Mouse (Mus musculus) heart, embryonic 13.5 days (tissue): ENCODE data around the gene Ep300. TPM values are rescaled to one million over a fixed set of nuclear protein-coding genes. Genes with fewer than 3 reads are reported as not detected.
"Not testable (repeated sequence)": the region's sequence is repeated elsewhere in the genome, so short reads cannot be mapped to it uniquely, and the experiment has no call there.

Source experiments
- ATAC-seq: fragments of 200-750 bp; cut with Nextera tagmentation; 2 replicates; pipeline ENCODE4 v1.8.0; 2017; ENCODE audit warnings: moderate TSS enrichment; ENCODE audit not compliant: insufficient number of reproducible peaks, low FRiP score, low TSS enrichment; ENCODE audit errors: extremely low read depth
- H3K27ac ChIP-seq: fragments of 300-500 bp; sonication (generic); replicated peaks from 2 replicates; pipeline ENCODE4 v1.5.1; 2015; ENCODE audit warnings: moderate library complexity, mild to moderate bottlenecking, inconsistent platforms
- H3K27me3 ChIP-seq: fragments of 300-500 bp; sonication (generic); replicated peaks from 2 replicates; pipeline ENCODE4 v1.6.1; 2015; ENCODE audit warnings: mild to moderate bottlenecking, inconsistent platforms
- H3K36me3 ChIP-seq: fragments of 300-500 bp; sonication (generic); 2 replicates; pipeline ENCODE4 v1.6.1; 2015; ENCODE audit warnings: mild to moderate bottlenecking, inconsistent platforms
- H3K4me1 ChIP-seq: fragments of 300-500 bp; sonication (generic); 2 replicates; pipeline ENCODE4 v1.6.1; 2015; ENCODE audit warnings: inconsistent platforms
- H3K4me2 ChIP-seq: fragments of 300-500 bp; sonication (generic); 2 replicates; pipeline ENCODE4 v1.6.1; 2015; ENCODE audit warnings: inconsistent platforms, mild to moderate bottlenecking, moderate library complexity
- H3K4me3 ChIP-seq: fragments of 300-500 bp; sonication (generic); 2 replicates; pipeline ENCODE4 v1.5.1; 2015; ENCODE audit warnings: moderate library complexity, mild to moderate bottlenecking, inconsistent platforms
- H3K9ac ChIP-seq: fragments of 300-500 bp; sonication (generic); 2 replicates; pipeline ENCODE4 v1.6.1; 2015; ENCODE audit warnings: inconsistent platforms, mild to moderate bottlenecking, moderate library complexity
- H3K9me3 ChIP-seq: fragments of 300-500 bp; sonication (generic); 2 replicates; pipeline ENCODE4 v1.6.1; 2016; ENCODE audit warnings: inconsistent platforms
- WGBS: fragments of 180-500 bp; shearing (Covaris S2); methylation state at CpG from one replicate; pipeline ENCODE4 v1.1.7; 2015; ENCODE audit warnings: mixed read lengths; 5-methylcytosine and 5-hydroxymethylcytosine counted together
- polyA plus RNA-seq: library from polyadenylated mRNA; unstranded; fragments of >200 nt; fragmentation: Nextera tagmentation; extraction: Ambion mirVana; gene quantifications from 2 replicates; pipeline ENCODE4 v1.2.1, GENCODE M21; 2015

Ep300 gene
- polyA plus RNA-seq, 1 experiment from 2014 or later: 12.3 TPM

GRCm38 (mm10) chr15:81693366-81693966 lies 108.3 kb downstream of the Ep300 start:
- ATAC-seq: no peak
- Histone ChIP-seq H3K36me3 (peaks cover 5% of the 10 kb centered on the region), H3K4me1 (peaks cover 18% of the 10 kb centered on the region), H3K27me3 (peaks cover 68% of the 10 kb centered on the region), H3K4me3 (peak overlapping the region; percentile 67), H3K9ac (peak overlapping the region; percentile 85), H3K27ac (no peak overlapping the region), H3K9me3 (no peaks in the 10 kb centered on the region), H3K4me2 (peak overlapping the region; percentile 98)
- WGBS: 6% methylated on average over 38 of the region's 41 CpGs

DNA sequence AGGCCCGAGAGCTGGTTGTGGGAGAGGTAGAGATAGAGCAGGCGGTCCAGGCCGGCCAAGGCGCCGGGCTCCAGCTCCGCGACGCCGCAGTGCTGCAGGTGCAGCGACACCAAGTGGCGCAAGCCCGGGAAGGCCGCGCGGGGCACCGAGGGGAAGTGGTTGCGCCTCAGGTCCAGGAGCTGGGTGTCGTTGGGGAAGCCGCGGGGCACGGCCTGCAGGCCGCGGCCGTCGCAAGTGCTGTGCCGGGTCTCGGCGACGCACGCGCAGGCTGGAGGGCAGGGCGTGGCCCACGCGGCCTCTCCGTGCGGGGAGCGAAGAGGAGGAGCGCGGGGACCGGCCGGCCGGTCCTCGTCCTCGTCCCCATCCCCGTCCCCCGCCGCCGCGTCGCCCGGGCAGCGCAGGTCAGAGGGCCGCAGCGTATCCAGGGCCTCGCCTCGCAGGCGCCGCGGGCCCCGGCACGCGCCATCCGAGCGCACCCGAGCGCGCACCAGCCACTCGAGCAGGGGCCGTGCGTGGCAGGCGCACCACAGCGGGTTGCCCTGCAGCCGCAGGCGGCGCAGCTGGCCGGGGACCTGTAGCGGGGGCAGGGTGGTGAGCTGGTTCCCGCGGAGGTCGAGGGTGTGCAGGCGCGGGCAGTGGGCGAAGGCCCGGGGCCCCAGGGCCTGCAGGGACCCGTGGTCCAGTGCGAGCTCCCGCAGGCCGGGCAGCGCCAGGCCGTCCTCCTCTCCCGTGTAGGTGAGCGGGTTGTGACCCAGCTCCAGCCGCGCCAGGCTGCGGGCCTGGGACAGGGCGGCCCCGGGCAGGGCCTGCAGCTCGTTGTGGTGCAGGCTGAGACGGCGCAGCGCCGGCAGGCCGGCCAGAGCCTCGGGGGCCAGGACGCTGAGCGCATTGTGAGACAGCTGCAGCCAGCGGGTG lies 109.1 kb downstream of the Ep300 start:
- H3K27me3 ChIP-seq: peaks cover 68% of the 10 kb centered on the region
- WGBS: under 1% methylated on average over 101 of the region's 107 CpGs
- H3K27ac ChIP-seq: no peak overlapping the region
- H3K9me3 ChIP-seq: no peaks in the 10 kb centered on the region
- peaks cover 18% of the 10 kb centered on the region for H3K4me1 ChIP-seq
- H3K36me3 ChIP-seq: no peaks in the 10 kb centered on the region
- H3K4me2 ChIP-seq: peak overlapping the region; percentile 98
- peak overlapping the region; percentile 85 for H3K9ac ChIP-seq
- H3K4me3 ChIP-seq: peak overlapping the region; percentile 67
- peak; percentile 52; the same call in 1 of the 2 replicates for ATAC-seq

GRCm38 (mm10) chr15:81694891-81695290 lies 109.7 kb downstream of the Ep300 start:
- Histone ChIP-seq H3K9ac (peak overlapping the region; percentile 85), H3K4me1 (peaks cover 18% of the 10 kb centered on the region), H3K27me3 (peaks cover 68% of the 10 kb centered on the region)

DNA sequence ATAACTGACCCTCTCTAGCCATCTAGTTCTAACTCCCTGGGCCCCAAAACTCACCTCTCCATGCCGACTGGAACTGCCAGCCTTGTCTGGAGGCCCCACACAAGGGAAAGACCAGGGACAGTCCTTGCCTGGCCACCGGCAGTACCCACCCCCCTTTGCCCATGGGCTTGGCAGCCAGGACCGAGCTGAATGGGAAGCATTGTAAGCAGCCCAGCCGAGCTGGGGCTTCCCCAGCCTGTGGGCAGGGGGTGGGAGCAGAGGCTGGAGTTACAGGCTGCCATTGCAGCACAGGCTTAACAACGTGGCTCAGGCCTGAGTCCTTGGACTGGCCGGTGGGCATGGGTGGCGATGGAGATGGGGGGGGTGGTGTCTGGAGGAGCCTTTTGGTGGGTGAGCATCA lies 112.0 kb downstream of the Ep300 start, which contains the start of gene Chadl:
Gene Chadl (minus strand): TSS at position 113 of the 400 bp plus-strand sequence.
- Histone ChIP-seq H3K4me3 (no peak within 1 kb of the TSS), H3K9ac (no peak within 1 kb of the TSS; the same call in 1 of the 2 replicates), H3K9me3 (no peaks in the 10 kb centered on the region), H3K36me3 (no peaks in the 10 kb centered on the region), H3K27ac (no peak within 1 kb of the TSS), H3K4me1 (peaks cover 18% of the 10 kb centered on the region), H3K27me3 (peaks cover 53% of the 10 kb centered on the region), H3K4me2 (no peak within 1 kb of the TSS)
- WGBS: 60% methylated on average over 7 of the region's 7 CpGs
- no peak for ATAC-seq

More at GRCm38 (mm10) chr15:81694891-81695290, 109.7 kb downstream of the Ep300 start:
- no peak overlapping the region for H3K27ac ChIP-seq
- no peaks in the 10 kb centered on the region for H3K36me3 ChIP-seq
- no peaks in the 10 kb centered on the region for H3K9me3 ChIP-seq
- peak overlapping the region; percentile 98 for H3K4me2 ChIP-seq
- 20% methylated on average over 19 of the region's 19 CpGs for WGBS
- ATAC-seq: no peak
- peak overlapping the region; percentile 67 for H3K4me3 ChIP-seq

DNA sequence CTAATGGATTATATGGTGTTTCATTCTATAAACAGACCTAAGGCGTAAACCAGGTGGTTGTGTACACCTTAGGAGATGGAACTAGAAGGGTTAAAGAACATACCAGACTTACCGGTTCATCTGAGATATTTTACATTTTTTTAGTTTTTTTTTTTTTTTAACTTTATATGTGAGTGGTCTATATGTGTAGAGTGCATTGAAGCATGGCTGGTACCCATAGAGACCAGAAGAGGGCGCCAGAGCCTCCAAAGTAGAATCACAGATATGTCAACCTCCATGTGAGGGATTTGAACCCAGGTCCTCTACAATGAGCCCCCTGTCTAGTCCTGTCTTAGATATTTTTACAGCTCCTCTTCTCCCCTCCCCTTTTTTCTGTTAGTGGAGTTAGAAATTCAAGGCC lies 112.7 kb downstream of the Ep300 start:
- 44% methylated on average over 3 of the region's 3 CpGs for WGBS
- no peak overlapping the region for H3K27ac ChIP-seq
- ATAC-seq: no peak

DNA sequence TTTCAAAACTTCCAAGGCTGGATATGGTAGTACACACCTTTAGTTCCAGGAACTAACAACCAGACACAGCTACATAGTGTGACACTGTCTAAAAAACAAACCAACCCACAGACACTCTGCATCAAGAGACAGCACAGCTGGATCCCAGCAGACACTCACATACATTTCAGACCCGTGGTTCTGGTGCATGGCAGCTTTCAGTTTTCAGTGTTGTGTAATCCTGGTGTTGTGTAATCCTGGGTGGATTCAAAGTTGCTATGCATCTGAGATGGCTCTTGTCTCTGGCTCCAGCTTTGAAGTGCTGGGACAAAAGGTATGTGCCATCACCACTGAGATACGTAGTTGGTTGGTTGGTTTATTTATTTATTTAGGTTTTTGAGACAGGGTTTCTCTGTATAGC lies 113.4 kb downstream of the Ep300 start:
- Histone ChIP-seq H3K27ac (no peak overlapping the region), H3K9ac (no peak overlapping the region), H3K4me1 (peaks cover 11% of the 10 kb centered on the region), H3K4me3 (no peak overlapping the region), H3K9me3 (no peaks in the 10 kb centered on the region), H3K4me2 (no peak overlapping the region), H3K27me3 (peaks cover 39% of the 10 kb centered on the region), H3K36me3 (peaks cover 13% of the 10 kb centered on the region)
- ATAC-seq: no peak
- WGBS: 52% methylated on average over 2 of the region's 2 CpGs

More for the DNA sequence above, 112.7 kb downstream of the Ep300 start:
- no peaks in the 10 kb centered on the region for H3K9me3 ChIP-seq
- peaks cover 17% of the 10 kb centered on the region for H3K4me1 ChIP-seq
- no peak overlapping the region for H3K4me2 ChIP-seq
- peaks cover 46% of the 10 kb centered on the region for H3K27me3 ChIP-seq
- H3K36me3 ChIP-seq: peaks cover 6% of the 10 kb centered on the region
- H3K9ac ChIP-seq: no peak overlapping the region
- H3K4me3 ChIP-seq: no peak overlapping the region

GRCm38 (mm10) chr15:81700161-81700560 lies 115.0 kb downstream of the Ep300 start:
- H3K27me3 ChIP-seq: peaks cover 23% of the 10 kb centered on the region
- peaks cover 29% of the 10 kb centered on the region for H3K36me3 ChIP-seq
- H3K9me3 ChIP-seq: no peaks in the 10 kb centered on the region
- no peak for ATAC-seq
- H3K4me1 ChIP-seq: no peaks in the 10 kb centered on the region
- no peak overlapping the region for H3K9ac ChIP-seq
- WGBS: 65% methylated on average over 2 of the region's 2 CpGs
- no peak overlapping the region for H3K4me3 ChIP-seq
- no peak overlapping the region for H3K4me2 ChIP-seq
- H3K27ac ChIP-seq: no peak overlapping the region

- peaks cover 19% of the 10 kb centered on the region for H3K27me3 ChIP-seq
- WGBS: 55% methylated on average over 8 of the region's 8 CpGs
- H3K9ac ChIP-seq: no peak overlapping the region
- ATAC-seq: no peak
- H3K36me3 ChIP-seq: peaks cover 34% of the 10 kb centered on the region
- no peaks in the 10 kb centered on the region for H3K9me3 ChIP-seq
- no peak overlapping the region for H3K4me2 ChIP-seq
- H3K27ac ChIP-seq: no peak overlapping the region
- no peaks in the 10 kb centered on the region for H3K4me1 ChIP-seq
- H3K4me3 ChIP-seq: no peak overlapping the region
Observed at GRCm38 (mm10) chr15:81700601-81701000, 115.5 kb downstream of the Ep300 start.

DNA sequence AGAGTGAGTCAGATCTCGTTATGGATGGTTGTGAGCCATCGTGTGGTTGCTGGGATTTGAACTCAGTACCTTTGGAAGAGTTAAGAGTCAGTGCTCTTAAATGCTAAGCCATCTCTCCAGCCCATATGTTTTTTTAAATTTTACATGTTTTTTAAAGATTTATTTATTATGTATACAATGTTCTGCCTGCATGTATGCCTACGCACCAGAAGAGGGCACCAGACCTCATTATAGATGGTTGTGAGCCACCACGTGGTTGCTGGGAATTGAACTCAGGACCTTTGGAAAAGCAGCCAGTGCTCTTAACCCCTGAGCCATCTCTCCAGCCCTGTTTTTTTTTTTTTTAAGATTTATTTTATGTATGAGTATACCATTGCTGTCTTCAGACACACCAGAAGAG lies 116.2 kb downstream of the Ep300 start:
- Histone ChIP-seq H3K27me3 (peaks cover 11% of the 10 kb centered on the region), H3K36me3 (peaks cover 41% of the 10 kb centered on the region)
- H3K9me3 ChIP-seq, H3K4me1 ChIP-seq, H3K4me2 ChIP-seq, H3K9ac ChIP-seq, H3K27ac ChIP-seq, H3K4me3 ChIP-seq, ATAC-seq: not testable (repeated sequence)
- WGBS: 73% methylated on average over 4 of the region's 4 CpGs
